In the genomic region with DNA sequence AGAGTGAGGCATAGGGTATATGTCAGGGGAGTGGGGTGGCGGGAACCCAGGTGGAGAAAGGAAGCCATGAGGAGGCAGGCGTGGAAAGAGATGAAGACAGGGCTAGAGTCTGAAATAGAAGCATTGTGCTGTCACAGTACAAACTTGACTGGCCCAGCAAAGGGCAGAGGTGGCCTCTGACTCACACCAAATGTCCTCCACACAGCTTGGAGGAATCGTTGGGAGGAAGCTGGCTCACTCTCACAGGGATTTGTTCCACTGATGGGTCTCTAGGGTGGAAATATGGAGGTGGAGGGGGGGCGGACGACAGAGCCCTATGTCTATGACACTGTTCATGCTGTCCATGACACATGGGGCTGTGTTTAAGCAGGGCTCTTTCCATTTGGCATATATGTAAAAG, we compare ENCODE assay signal across 15 mouse cellular contexts. TPM values are rescaled to one million over a fixed set of nuclear protein-coding genes. Genes with fewer than 3 reads are reported as not detected.
"Had no signal": no experiment of that assay in that cellular context is flagged by ENCODE, and none has a peak within 500 bp of the region (broad histone marks: within the 10 kb centered on the region; RNA-seq: fewer than 3 reads in every experiment).

No protein-coding gene starts in this region.

- H3K27me3 ChIP-seq: limb, embryonic 12.5 days; liver, embryonic 13.5 days; lung, embryonic 15.5 days had no signal

- H3K9me3 ChIP-seq: limb, embryonic 12.5 days; liver, embryonic 13.5 days; lung, embryonic 15.5 days; neural tube, embryonic 12.5 days had no signal

- H3K4me3 ChIP-seq: limb, embryonic 12.5 days; liver, embryonic 13.5 days; lung, embryonic 15.5 days; neural tube, embryonic 12.5 days had no signal

- ATAC-seq: liver, postnatal 0 days had no signal

- H3K9ac ChIP-seq: limb, embryonic 12.5 days; liver, embryonic 13.5 days; liver, postnatal 0 days; lung, embryonic 15.5 days; neural tube, embryonic 12.5 days had no signal

- H3K4me1 ChIP-seq: liver, embryonic 13.5 days had no signal

- H3K27ac ChIP-seq: limb, embryonic 12.5 days; liver, embryonic 13.5 days; lung, embryonic 15.5 days; macrophage; neural tube, embryonic 12.5 days; stomach, postnatal 0 days had no signal

- H3K4me2 ChIP-seq: limb, embryonic 12.5 days; liver, embryonic 13.5 days; lung, embryonic 15.5 days; neural tube, embryonic 12.5 days had no signal

- DNase-seq: kidney, postnatal 10 days; layer of hippocampus, postnatal 36 days; liver; liver, embryonic 13.5 days; liver, postnatal 0 days; lung, postnatal 14 days; midbrain, embryonic 14.5 days; thymus, postnatal 14 days had no signal

- H3K36me3 ChIP-seq: limb, embryonic 12.5 days; liver, embryonic 13.5 days; lung, embryonic 15.5 days; neural tube, embryonic 12.5 days had no signal

RNA-seq across cellular contexts. Expression of a gene that starts 41.0 kb away (rescaled TPM):
- total RNA-seq: monocyte, adult 5-6 weeks; neutrophil, adult 5-6 weeks had no signal
- polyA plus RNA-seq: macrophage had no signal

RNA-seq across cellular contexts. Expression of a gene that starts 41.0 kb away (rescaled TPM):
- total RNA-seq: monocyte, adult 5-6 weeks had no signal
- polyA plus RNA-seq: liver, postnatal 0 days; macrophage had no signal

RNA-seq across cellular contexts. Expression of a gene that starts 44.5 kb away (rescaled TPM):
- total RNA-seq: monocyte, adult 5-6 weeks; neutrophil, adult 5-6 weeks had no signal
- polyA plus RNA-seq: liver, embryonic 13.5 days; liver, postnatal 0 days; macrophage; stomach, postnatal 0 days had no signal
